Mouse (Mus musculus): ENCODE measurements around the gene Fblim1.
A peak's percentile ranks its signal among the peaks of the same experiment; 100 is the strongest.
"Not testable (repeated sequence)": the region's sequence is repeated elsewhere in the genome, so short reads cannot be mapped to it uniquely, and the experiment has no call there.

Gene Fblim1

GRCm38 (mm10) chr4:141598894-141599250 lies 7.0 kb downstream of the Fblim1 start:
- no peak for DNase-seq

GRCm38 (mm10) chr4:141598199-141598893 lies 7.5 kb downstream of the Fblim1 start:
- DNase-seq: no peak

- no peak for DNase-seq
These were observed 9.1 kb downstream of the Fblim1 start for GRCm38 (mm10) chr4:141596700-141597328.

- no peak for DNase-seq
These were observed 10.2 kb downstream of the Fblim1 start for GRCm38 (mm10) chr4:141595605-141596268.

GRCm38 (mm10) chr4:141595138-141595537 lies 10.8 kb downstream of the Fblim1 start:
- no peak for DNase-seq

GRCm38 (mm10) chr4:141591547-141591946 lies 14.3 kb downstream of the Fblim1 start:
- DNase-seq: no peak

GRCm38 (mm10) chr4:141583919-141584318 lies 22.0 kb downstream of the Fblim1 start:
- DNase-seq: no peak

GRCm38 (mm10) chr4:141581051-141581450 lies 24.8 kb downstream of the Fblim1 start:
- DNase-seq: no peak

- no peak for DNase-seq
These were observed 27.1 kb downstream of the Fblim1 start for GRCm38 (mm10) chr4:141578833-141579232.

- DNase-seq: no peak
These were observed 29.0 kb downstream of the Fblim1 start for GRCm38 (mm10) chr4:141576877-141577276.

- no peak for DNase-seq
These were observed 29.5 kb downstream of the Fblim1 start for GRCm38 (mm10) chr4:141576404-141576803.

GRCm38 (mm10) chr4:141574789-141575702 lies 30.9 kb downstream of the Fblim1 start:
- DNase-seq: peak; percentile 46

- no peak for DNase-seq
These were observed 32.4 kb downstream of the Fblim1 start for GRCm38 (mm10) chr4:141573359-141573966.

GRCm38 (mm10) chr4:141572668-141573358 lies 33.1 kb downstream of the Fblim1 start:
- DNase-seq: no peak

- no peak for DNase-seq
These were observed 34.0 kb downstream of the Fblim1 start for GRCm38 (mm10) chr4:141571934-141572333.

GRCm38 (mm10) chr4:141571337-141571739 lies 34.6 kb downstream of the Fblim1 start:
- DNase-seq: no peak

- DNase-seq: no peak
These were observed 35.1 kb downstream of the Fblim1 start for GRCm38 (mm10) chr4:141570821-141571220.

GRCm38 (mm10) chr4:141570004-141570403 lies 35.9 kb downstream of the Fblim1 start:
- no peak for DNase-seq

- DNase-seq: no peak
These were observed 36.9 kb downstream of the Fblim1 start for GRCm38 (mm10) chr4:141568966-141569365.

GRCm38 (mm10) chr4:141567174-141567573 lies 38.7 kb downstream of the Fblim1 start:
- DNase-seq: not testable (repeated sequence)

GRCm38 (mm10) chr4:141566187-141566586 lies 39.7 kb downstream of the Fblim1 start:
- no peak for DNase-seq

- no peak for DNase-seq
These were observed 40.6 kb downstream of the Fblim1 start for GRCm38 (mm10) chr4:141565325-141565724.
